Mouse (Mus musculus) liver, postnatal 0 days (tissue): ENCODE measurements around the gene Mrpl58.

Experiments used
- CTCF ChIP-seq: sonication (generic); IDR thresholded peaks from 2 replicates; pipeline ENCODE4 v1.5.1; 2016; ENCODE audit warnings: antibody characterized with exemption, low read depth
- EP300 ChIP-seq: IDR thresholded peaks from 2 replicates; pipeline ENCODE4 v1.6.1; 2016; ENCODE audit warnings: antibody characterized with exemption, low read depth, mild to moderate bottlenecking

DNA sequence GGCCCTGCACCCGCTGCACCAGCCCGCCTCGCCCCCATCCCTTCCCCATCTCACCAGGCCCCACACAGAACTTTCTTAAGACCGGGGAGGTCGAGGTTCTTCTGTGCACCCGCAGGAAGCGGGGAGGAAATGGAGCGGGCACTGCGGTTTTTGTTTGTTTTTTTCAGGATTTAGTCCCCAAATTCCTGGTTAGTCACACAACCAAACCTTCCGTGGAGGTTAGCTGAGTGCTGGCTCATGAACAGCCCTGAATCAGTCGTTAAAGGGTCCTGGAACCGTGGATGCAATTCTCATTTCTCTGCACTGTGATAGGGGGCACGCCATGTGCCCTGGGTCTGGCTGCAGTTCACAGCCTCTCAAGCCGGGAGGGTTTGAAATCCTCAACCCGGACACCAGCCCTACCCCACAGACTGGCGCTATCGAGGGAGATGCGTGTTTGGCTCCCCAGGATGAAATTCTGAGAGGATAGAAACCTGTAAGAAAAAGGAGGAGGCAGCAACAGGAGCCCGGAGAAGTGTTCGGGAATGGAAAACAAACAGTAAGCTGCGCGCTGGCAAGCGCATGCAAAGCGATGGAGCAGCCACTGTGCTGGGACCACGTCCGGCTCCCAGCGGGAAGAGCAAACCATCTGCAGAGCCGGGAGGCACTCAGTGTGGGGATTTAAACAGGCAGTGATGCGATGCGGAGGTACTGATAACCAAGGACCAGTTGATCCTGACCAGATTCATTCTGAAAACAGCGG is 32.2 kb downstream of the Mrpl58 start:
- TF ChIP-seq CTCF = no peak
- TF ChIP-seq EP300 = no peak
